Mouse (Mus musculus) MEL-GATA-1-ER (cell line): ENCODE results near the gene Stx18.
A peak's percentile ranks its signal among the peaks of the same experiment; 100 is the strongest.

ENCODE experiments used
- DNase-seq: peaks from one replicate; pipeline ENCODE4 v3.0.0-alpha.2; 2012; ENCODE audit warnings: low read depth; ENCODE audit errors: extremely low read depth

Gene Stx18

DNA sequence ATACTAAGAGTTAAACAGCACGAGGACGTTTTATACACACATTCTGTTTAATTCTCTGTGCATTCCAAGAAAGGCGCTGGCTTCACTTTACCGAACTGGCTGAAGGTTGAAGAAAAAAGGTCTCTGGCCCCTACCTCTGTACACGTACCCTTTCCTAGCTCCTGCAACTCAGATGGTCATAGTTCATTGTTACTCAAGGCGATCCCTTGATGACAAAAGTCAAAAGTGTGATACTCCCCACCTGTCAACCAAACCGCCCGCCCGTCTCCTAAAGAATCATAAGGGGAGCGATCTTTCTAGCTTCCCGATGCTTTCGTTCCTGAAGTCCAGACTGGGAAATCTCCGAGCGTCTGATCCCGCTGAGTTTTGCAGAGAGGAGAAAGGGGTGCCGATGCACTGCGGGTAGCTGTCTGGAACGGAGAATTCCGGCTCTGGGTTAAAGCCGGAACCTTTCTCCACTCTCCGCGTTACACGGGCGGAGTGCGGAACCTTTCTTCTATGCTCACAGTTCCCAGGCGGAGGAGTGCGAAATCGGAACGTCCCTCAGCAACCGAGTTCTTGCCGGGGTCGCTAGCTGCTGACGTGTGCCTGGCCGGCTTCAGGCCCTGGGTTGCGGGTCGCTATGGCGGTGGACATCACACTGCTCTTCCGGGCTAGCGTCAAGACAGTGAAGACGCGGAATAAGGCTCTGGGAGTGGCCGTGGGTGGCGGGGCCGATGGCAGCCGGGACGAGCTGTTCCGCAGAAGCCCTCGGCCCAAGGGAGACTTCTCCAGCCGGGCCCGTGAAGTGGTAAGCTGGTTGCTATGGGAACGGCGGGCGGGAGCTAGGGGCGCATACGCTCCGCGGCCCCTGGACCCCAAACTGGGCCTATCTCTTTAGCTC is at the start of gene Stx18:
Gene Stx18, plus strand, starts transcription at position 33 of the 883 bp plus-strand sequence.
- peak; percentile 91 for DNase-seq

GRCm38 (mm10) chr5:37992346-37992745 is 46.2 kb upstream of the Stx18 start:
- no peak for DNase-seq

DNA sequence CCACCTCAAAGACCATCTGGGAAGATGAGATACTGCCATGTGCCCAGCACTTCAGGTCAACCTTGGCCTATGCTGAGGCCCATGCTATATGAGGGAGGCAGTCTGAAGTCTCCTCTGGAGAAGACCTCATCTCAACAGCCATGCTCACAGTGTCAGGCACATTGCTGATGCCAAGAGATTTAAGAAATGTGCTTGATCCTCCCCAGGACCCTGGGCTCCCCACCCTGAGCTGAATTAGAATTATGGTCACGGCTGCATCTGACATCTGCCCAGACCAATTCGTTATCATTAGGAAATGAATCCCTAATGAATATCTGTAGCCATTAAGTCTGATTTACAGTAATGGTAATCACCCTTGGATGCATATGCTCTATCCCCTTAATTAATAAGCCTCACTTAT is 39.7 kb upstream of the Stx18 start:
- DNase-seq: no peak

DNA sequence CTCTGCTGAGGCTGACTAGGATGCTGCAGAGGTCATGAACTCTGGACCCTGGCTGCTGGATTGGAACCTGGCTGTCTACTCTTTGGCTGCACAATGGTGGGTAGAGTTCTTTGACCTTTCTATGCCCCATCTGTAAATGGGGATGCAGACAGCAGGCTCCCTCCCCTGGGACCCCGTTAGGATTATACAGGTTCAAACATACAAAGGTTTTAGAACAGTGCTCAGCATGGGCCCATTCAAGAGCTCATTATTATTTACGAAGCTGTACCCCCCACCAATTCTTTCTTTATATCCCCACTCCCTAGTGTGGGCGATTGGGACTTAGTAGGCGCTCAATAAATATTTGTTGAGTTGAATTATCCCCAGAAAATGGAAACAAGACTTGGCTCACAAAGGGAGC is 36.0 kb upstream of the Stx18 start:
- no peak for DNase-seq

DNA sequence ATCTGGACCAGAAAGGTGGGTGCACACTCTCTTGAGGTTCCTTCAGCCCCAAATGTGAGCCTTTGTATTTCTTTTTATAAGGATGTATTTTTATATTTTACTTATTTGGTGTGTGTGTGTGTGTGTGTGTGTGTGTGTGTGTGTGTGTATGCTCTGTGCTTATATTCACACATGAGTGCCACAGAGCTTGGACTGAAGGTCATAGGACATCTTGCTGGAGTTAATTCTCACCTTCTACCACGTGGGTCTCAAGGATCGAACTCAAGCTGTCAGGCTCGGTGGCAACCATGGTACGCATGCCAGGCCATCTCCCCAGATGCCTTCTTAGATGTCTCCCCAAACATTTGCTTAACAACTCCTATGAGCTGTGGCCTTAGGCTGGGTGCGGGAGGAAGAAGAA is 33.8 kb upstream of the Stx18 start:
- DNase-seq: no peak

DNA sequence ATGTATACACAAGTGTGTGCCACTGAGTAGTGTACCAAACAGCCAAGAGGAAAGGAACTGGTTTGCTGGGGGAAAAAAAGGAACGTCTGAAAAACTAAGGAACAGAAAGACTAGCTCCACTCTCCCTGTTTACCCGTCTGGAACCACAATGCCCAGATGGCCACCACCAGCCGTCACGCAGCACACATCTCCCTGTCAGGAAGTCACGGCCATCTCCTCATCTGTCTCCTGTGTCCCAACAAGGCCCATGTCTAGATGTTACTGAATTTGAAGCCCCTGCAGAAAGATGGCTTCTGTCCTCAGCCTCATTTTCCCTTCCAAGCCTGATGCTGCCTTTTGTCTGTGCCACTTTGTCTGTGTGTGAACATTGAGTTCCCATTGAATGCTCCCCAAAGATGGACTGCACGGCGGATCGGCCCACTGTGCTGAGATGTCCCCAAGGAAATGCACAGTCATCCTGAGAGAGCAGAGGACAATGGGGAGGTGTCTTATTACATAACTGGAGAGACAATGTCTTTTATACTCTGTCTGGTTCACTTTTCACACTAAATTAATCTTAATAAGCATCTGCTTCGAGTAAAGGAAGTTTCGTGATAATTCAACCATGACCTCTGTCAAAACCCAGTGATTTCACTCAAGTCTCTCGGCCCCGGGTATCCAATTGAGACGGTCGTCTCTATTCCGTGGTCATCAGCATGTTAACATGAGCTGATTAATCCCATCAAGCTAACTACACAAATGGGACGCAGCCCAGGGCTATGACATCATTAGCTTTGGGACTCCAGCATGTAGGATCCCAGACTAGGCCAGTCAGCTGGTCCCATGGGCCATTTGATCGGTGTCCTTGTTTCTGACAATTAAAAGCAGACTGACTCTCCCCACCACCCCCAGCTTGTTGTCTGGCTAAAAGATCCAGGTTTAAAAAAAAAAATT is 31.9 kb upstream of the Stx18 start:
- DNase-seq: no peak

DNA sequence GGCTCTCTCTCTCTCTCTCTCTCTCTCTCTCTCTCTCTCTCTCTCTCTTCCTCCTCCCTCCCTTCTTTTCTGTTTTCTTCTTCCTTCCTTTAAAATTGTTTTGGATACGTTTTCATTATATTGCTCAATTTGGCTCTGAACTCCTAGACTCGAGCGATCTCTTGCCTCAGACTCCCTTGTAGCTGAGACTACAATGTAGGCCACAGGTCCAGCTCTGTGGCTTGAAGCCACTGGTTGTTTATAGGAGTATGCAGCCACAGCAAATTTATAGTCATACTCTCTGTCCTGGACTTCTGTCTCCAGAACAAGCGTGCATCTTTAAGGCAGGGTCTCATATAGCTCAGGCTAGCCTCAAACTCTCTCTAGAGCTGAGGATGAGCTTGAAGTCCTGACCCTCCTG is 29.5 kb upstream of the Stx18 start:
- no peak for DNase-seq

- no peak for DNase-seq
These were observed 23.6 kb upstream of the Stx18 start for GRCm38 (mm10) chr5:38014916-38015315.

GRCm38 (mm10) chr5:38016945-38017344 is 21.6 kb upstream of the Stx18 start:
- DNase-seq: no peak

- DNase-seq: no peak
These were observed 10.9 kb upstream of the Stx18 start for GRCm38 (mm10) chr5:38027656-38028055.

DNA sequence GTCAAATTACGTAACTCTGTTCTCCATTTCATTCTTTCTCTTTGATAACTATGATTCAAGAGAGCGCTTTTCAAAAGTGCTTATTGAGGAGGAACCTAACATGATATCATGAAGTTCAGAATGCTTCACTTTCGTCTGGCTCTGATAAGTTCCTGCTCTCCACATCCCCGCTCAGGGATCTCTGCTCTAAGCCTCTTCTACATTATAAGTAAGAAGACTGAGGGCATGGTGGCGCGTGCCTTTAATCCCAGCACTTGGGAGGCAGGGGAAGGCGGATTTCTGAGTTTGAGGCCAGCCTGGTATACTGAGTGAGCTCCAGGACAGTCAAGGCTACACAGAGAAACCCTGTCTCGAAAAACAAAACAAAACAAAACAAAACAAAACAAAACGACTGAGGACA is 268 bp upstream of the Stx18 start:
- peak; percentile 64 for DNase-seq

GRCm38 (mm10) chr5:38039796-38040195 is 1.3 kb downstream of the Stx18 start:
- no peak for DNase-seq

DNA sequence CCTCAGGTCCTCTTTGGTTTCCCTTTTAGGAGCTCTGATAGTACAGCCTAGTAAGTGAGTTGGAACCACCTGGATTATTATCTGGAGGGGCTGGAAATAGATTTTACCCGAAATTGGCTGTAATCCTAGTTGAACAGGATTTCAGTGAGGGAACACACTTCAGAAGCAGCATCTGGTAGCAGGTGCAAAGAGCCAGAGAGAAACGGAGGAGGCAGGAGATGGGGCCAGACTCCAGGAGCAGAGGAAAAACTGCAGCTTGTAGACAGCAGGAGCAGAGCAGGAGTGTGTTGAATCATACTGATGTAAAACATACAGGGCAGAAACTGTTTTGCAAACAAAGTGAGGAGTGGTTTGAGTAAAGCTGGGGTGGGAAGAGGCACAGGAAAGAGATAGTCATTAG is 6.4 kb downstream of the Stx18 start:
- DNase-seq: no peak

DNA sequence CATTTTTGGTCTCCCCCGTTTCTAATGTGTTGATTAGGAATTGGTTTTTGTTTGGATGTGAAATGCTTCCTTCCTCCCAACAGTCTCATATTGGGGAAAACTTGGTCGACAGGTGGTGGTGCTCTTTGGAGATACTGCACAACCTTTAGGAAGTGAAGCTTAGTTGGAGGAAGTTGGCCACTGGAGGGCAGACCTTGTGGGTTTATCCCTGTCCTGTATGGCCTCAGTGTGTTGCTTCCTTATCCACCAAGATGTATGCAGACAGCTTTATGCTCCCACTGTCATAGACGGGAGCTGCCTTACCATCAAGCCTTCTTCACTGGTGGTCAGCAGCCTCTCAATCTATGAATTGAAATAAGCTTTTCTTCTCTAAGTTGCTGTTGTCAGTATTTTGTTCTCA is 9.6 kb downstream of the Stx18 start:
- no peak for DNase-seq

DNA sequence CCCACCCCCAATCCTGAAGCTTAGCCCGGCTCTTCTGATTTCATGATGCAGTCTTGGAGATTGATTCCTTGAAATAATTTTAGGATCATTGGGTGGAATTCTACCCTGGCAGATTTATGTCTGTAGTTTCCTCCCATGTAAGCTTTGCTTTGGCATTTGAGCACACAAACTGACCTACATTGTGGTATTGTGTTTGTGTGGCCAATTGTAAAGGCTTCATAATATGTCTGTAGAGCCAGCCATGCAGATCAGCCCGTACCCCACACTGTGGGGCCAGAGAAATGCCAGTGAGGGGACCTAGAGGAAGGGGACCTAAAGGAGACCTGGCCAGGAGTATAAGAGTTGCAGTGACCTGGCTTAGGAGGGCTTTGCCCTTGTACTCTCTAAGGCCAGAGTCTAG is 22.5 kb downstream of the Stx18 start:
- DNase-seq: no peak

GRCm38 (mm10) chr5:38062709-38063108 is 24.2 kb downstream of the Stx18 start:
- peak; percentile 9 for DNase-seq

DNA sequence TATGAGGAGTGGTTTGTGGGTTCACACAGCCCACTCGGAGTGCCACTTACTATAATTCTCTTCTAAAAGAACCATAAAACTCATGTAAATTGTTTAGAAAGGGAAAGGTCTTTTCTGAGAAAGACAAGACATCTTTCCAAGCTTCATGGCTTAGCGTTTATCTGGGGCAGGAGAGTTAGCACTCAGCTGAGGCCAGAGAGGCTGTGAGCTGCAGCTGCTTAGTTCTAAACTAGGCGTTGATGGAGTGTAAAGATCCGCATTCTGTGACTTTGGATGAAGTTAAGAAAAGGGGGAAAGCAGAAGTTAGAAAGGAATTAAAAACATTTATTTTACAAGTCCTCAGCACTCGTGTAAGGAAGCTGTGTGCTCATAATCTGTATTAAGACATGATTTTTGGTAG is 24.8 kb downstream of the Stx18 start:
- no peak for DNase-seq

- DNase-seq: no peak
These were observed 25.6 kb downstream of the Stx18 start for GRCm38 (mm10) chr5:38064043-38064575.

DNA sequence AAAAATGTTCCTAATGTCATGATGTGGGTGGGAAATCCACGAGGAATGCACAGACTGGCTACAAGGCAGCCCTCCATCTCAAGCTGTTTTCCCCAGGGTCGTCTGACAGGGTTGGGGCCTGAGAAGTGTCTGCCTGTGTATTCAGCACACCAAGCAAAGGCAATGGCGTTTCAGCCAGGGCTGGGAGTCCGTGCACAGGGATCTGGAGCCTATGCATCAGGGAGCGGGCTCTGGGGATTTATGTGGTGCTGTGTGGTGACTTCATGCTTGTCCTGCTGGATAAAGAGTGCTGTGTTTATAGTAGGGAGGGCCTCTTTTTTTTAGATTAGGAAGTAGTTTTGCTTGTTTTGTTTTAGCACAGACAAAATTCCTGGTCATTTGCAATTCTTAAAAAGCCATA is 26.2 kb downstream of the Stx18 start:
- no peak for DNase-seq

GRCm38 (mm10) chr5:38065454-38065853 is 26.9 kb downstream of the Stx18 start:
- no peak for DNase-seq

DNA sequence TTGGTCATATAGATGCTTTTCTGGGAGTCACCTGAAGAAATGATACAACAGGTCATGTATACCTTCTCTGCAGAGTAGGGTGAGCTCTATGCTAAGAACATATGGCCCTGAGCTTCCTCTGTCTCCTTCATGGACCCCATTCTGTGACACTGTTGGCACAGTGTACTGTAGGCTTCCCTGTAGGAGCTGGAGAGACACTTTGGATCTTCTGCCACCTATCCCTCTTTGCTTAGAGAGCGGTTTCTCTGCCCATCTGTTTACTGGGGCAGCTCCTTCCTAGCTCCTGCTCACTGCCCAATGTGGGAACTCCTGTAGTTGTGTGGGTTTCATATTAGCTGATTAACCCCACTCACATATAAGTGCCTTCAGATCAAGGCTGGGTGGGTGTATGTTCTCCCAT is 28.1 kb downstream of the Stx18 start:
- no peak for DNase-seq

- DNase-seq: no peak
These were observed 37.8 kb downstream of the Stx18 start for GRCm38 (mm10) chr5:38076326-38076725.
